Mouse (Mus musculus) kidney, adult 11 months (tissue): ENCODE results near the gene B4galnt4.
A peak's percentile ranks its signal among the peaks of the same experiment; 100 is the strongest.
"Not testable (repeated sequence)": the region's sequence is repeated elsewhere in the genome, so short reads cannot be mapped to it uniquely, and the experiment has no call there.

ENCODE experiments used
- DNase-seq: peaks from one replicate; pipeline ENCODE4 v3.0.0; 2022

Gene B4galnt4

DNA sequence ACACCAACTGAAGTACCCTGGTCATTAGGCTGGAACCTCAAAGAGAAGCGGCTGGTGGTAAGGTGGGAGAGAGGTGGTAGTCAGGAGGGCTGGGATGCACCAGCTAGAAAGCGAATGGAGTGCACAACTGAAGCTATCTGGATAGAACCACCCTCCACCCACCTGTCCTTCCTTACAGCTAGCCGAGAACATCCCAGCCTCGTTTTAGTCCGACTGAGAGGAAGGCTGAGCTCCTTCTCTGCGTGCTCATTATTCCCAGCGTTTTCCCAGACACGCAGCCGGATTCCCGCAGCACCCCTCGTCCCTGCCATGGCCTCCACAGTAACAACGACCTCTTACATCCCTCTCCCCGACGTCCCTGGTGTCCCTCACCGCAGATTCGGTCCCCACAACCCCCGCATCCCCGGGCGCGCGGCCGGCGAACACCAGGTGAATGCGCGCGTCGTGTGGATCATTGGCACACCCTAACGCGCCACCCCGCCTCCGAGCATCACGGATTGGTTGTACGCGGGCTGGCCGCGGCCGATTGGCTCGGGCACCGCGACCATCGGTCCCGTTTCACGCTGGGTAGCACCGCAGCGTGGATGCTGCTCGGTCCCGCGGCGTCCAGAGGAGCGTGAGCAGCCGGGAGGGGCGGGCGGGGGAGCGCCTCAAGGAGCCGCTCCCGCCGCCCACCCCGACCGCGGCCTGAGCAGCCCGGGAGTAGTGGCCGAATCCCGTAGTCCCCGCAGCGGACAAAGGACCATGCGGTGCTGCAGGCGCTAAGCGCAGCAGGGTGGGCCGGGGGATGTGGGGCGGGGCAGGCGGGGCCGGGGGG lies at the start of gene B4galnt4:
Gene B4galnt4 (plus strand): TSS at position 679 of the 817 bp plus-strand sequence.
- peak; percentile 48 for DNase-seq

DNA sequence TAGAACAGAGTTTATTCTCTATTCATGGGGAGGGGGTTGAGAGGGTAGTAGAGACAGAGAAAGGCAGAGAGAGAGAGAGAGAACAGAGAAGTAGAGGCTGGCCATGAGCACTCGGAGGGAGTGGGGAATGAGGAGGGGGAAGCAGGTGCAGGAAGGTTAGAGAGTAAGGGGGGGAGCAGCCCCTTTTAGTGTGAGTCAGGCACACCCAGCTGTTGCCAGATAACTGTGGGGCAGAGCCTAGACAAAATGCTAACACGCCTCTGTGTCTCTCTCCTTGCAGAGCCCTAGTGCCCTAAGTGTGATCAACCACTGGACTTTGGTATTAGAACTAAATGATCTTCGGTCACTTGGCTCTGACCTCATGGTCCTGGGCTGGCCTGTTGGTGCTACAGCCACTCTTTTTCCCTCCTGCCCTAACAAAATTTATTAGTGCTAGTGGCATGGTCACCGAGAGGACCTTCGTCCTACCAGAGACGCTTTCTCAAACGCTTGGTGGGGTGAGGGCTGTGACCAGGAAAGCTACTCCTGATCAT lies 49.6 kb upstream of the B4galnt4 start:
- no peak for DNase-seq

DNA sequence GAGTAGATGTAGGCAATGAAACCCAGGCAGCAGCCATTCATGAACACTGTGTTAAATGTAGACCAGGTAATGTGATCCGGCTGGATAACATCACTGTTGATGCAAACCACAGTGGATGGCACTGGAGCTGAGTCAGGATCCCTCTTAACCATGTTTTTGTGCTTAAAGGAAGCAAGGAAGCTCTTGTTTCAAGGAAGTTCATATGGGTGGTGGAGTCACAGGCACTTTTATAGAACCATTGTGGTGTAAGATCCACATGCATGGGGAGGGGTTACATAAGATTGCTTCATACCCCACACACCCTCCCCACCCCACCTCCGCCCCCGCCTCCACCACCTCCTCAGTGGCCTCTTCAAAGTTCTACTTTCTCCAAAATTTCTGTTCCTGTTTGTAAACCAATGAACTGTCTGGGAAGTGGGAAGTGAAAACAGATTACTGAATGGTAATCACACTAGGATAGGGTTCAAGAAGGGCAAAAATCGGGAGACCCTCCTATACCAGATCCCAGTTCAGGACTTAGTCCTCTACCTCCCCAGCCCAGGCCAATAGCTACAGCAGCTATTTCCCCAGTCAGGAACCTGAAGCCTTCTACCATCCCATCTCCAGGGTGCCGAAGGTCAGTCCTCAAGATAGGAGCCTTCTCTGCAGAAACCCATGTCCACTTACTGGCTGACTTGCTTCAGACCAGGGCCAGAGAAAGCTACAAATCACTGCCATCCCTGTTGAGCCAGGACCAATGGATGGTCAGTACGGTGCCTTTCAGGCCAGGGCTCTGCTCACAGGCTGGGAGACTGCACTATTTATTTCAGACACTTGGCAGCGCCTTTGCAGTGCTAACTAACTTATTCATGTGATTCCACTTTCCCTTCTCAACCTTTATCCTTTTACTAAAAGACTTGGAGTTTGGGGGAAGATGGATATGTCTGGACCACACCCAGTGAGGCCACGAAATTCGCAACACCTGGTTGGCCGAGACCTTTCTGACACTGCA lies 43.9 kb upstream of the B4galnt4 start:
- DNase-seq = no peak

DNA sequence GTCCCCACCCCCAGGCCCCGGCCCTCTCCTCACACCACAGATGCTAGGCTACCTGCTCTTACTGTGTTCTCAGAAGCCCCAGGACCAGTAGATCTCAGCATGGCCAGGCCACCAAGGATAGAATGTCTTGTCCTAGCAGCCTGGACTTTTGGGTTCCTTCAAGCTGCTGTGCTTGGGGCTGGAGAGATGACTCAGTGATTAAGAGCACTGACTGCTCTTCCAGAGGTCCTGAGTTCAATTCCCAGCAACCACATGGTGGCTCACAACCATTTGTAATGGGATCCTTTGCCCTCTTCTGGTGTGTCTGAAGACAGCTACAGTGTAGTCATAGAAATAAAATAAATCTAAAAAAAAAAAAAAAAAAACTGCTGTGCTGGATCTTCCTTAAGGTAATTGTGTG lies 43.1 kb upstream of the B4galnt4 start, which contains the start of gene Ifitm6:
Gene Ifitm6 (minus strand): TSS at position 101 of the 400 bp plus-strand sequence.
- DNase-seq = not testable (repeated sequence)

DNA sequence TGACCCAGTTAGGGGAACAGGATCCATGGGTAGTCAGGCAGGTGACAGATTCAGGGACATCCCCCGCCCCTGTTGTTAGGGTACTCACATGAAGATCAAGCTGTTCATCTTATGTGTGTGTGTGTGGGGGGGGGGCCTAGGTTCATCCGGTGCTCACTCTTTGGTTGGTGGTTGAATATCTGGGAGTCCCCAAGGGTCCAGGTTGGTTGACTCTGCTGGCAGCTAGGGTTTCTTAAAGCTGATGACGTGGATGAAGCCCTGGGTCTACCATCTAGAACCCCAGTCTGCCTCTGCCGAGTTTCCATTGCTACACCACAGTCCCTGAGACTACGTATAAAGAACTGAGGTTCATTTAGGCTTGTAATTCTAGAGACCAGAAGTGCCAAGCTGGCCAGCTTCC lies 41.9 kb upstream of the B4galnt4 start:
- DNase-seq = no peak

DNA sequence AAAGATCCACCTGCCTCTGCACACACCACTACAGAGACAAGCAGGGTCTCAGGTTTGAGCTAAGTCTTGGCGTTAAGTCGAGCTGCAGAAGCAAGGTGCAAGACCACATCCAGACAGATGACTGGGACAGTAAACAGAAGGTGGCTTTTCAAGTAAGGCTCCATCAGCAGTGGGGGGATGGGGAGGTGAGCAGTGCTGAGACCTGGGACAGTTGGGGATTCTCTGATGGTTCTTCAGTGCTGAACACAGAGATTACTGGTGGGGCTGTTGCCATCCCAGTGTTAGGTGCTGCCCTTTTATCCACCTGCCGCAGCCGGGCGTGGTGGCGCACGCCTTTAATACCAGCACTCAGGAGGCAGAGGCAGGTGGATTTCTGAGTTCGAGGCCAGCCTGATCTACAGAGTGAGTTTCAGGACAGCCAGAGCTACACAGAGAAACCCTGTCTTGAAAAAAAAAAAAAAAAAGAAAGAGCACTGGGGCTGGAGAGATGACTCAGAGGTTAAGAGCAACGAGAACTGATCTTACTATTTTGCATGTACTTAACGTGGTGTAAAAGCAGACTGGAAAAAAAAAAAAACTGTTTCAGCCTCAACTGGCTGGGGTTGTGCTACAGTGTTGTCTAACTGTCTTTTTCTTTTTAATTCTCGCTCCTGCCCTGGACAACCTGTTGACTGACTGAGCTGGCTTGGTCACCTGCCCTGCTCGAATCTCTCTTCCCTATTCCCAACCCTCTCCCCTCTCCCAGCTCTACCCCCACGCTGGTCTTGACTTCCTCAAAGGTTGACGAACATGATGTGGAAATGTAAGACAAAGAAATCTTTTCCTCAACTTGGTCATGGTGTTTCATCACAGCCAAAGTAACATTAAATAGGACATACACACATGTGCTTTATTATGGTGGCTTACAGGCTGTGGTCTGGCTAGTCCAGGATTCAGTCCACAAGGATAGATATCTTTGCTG lies 39.1 kb upstream of the B4galnt4 start:
- no peak for DNase-seq

DNA sequence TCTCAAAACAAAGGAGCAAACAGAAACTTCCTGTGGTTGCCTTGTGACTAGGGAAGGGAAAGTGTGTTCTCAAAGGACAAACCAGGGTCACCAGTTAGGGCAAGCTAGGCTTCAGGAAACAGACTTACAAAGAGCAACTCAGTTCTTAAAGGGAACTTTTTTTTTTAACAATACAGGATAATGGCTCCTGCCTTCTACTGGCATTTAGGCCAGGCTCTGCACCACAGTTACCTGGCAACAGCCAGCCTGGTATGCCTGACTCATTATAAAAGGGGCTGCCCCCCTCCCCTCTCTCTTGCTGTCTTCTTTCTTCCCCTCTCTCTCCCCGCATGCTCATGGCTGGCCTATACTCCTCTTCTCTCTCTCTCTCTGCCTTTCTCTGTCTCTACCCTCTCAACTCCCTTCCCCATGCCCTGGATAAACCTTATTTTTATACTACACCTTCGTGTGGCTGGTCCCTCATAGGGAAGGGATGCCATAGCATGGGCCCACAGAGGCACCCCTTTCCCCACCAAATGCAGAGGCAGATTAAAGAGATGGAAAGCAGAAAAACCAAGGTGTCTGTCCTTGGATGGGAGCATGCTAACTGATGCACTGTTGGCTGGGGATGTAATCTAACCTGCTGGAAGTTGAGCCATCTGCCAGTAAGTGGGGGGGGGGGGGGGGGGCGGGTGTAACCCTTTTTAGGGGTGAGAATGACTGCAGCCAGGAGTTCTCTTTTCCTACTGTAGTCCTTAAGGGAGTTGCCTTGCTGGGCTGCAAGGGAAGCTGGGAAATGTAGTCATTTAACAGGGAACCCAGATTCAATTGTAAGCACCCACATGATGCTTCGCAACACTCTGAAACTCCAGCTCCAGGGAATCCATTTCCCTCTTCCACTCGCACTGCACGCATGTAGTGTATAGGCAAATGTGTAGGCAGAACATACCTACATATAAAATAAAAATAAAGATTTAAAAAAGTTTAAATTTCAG lies 35.8 kb upstream of the B4galnt4 start:
- no peak for DNase-seq

DNA sequence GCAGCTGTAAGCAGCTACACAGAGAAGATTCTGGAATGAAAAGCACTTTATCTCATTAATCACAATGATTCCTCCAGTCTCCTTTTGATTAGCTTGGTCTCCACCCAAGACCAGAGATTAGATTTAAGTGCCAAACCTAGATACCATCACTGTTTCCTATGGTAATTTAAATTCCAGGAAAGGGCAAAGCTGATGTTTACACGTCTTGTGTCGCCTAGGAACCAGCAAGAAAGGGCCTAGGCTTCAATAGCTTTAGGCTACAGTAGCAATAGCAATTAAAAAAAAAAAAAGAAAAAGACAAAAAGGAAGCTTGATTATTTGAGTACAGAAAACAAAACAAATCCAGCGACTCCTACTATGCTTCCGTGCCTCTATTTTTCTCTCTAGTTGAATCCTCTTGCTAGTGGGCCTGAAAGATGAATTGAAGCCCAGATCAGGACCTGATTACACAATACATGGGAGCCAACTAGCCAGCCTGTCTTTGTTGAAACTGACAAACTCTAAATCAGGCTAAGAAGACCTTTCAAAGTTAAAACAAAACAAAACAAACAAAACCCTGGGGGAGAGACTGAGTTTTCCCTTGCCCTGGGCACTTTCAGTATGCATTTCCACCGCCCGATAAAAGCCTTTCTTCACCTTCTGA lies 34.7 kb upstream of the B4galnt4 start:
- no peak for DNase-seq

DNA sequence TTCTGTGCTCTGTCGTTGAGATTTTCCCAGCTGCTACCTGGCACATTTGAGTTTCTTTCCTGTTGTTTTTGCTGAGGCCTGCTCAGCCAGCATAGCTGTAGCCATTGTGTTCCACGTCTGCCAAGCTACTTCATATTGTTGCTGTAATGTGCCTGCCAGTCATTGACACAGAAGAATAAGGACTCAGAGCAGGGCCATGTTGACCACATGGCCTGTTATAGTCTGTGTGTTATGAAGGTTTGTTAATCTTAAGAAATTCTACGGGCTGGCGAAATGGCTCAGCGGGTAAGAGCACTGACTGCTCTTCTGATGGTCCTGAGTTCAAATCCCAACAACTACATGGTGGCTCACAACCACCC lies 34.2 kb upstream of the B4galnt4 start:
- DNase-seq = no peak

DNA sequence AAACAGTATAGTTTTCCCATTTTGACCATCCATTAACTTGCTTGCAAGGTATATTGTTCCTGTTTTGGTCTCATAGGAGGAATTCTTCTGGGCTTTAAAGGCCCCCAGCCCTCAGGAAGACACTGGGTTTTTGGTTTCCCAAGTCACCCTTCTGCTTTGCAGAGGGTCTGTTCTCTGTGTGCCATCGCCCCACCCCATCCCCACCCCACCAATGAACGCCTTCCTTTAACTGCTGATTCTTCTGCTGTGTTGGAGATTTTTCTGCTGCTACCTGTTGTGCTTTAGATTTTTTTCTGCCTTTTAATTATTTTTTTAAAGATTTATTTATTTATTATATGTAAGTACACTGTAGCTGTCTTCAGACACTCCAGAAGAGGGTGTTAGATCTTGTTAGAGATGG lies 32.1 kb upstream of the B4galnt4 start, which contains the start of gene Gm17387:
Gene Gm17387 (plus strand): TSS at position 301 of the 400 bp plus-strand sequence.
- DNase-seq = no peak

DNA sequence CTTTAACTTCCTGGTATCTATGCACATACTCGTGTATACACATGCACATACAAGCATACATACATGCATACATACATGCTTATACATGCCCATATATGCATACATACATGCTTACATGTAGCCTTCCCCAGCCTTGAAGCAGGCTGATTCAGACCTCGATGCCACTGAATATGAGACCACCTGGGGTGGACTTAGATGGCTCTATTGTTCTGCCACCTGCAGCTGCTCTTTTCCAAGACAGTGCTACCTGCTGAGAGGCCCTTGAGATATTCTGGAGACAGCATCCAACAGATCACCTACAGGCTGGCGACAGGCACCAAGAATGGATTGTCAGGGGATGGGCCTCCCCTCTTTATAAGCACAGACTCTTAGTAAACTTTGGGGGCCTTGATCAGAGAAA lies 30.5 kb upstream of the B4galnt4 start:
- DNase-seq = no peak

DNA sequence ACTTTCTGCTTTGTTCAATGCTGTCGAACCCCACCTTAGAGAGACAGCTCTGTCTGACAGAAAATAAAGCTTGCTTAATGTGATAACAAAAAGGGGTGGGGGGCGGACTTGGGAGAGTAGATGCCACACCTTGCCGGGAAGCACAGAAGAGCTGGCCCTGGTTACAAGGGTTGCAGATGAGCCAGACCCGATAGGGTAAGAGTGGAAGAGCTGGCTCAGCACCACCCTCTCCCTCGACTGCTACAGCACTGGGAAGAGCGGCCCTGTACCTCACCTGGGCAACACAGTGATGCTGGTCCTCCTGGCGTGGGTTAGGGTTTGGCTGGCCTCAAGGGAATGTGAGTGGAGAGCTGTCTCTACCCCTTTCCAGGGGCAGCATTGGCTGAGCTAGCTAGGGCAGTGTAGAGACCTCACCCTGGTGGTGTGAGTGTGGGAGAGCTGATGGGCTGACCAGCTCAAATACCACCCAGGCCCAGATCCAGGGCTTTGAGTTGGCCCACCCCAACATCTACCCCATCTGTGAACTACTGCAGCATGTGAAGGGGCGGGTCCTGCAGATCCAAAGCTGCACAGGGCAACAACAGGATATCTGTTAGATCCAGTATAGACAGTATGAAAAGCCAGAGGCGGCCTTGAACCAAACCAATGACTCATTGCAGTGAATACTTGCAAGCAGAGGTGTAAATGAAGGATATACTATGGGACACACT lies 28.3 kb upstream of the B4galnt4 start:
- DNase-seq = no peak

DNA sequence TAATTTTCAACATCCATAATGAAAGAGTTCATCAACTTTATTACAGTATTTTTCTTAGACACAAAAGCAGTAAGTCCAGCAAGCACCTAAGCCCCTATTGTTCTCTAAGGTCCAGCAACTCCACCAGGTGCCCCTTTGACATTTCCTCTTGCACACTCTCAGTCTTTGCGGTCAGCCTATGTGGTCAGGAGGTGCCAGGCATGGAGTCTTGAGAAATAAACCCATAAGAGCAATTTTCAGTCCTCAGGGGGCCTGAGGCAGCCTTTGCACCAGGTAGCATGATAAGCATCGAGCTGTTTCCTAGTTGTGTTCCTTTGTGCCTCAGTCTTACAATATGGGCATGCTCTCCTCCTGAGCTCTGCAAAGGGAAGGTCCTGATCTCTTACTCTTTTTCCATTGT lies 24.3 kb upstream of the B4galnt4 start:
- DNase-seq = not testable (repeated sequence)

DNA sequence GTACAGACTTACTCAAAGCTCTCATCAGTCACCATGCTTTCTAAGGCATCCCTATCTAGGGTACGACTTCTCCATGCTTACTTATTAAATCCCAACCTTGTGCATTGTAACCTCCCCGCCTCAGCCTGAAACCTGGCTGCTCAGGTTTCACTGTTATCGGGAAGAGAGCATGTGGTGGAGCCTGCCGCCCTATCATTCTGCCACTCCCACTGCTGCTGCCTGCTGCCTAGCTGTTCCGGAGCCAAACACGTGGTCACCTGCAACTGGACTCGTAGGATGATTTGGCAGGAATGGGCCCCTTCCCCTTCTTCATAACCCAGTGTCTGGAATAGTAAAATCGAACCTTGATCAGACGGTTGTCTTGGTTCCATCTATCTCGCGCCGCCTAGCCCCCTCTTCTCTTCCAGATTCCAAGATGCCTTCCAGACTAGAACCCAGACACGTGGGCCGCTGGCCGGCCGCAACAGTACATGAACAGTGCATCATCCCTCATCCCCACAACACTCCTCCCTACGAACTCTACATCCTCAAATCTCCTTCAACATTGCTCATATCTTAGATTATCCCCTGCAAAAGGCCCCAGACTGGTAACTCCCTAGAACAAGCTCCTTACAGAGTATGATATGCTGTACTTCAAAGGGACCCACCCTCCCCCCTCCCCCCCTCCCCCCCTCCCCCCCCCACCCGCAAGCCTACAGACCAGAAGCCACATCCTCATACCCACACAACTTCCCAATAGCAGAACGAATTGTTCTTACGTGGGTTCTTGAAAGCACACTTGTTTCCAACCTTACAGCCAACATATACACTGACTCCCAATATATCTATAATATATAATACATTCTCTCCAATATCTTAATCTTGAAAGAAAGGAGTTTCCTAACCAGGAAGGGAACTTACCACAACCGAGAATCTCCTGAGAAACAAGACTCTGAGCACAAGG lies 22.5 kb upstream of the B4galnt4 start:
- no peak for DNase-seq

DNA sequence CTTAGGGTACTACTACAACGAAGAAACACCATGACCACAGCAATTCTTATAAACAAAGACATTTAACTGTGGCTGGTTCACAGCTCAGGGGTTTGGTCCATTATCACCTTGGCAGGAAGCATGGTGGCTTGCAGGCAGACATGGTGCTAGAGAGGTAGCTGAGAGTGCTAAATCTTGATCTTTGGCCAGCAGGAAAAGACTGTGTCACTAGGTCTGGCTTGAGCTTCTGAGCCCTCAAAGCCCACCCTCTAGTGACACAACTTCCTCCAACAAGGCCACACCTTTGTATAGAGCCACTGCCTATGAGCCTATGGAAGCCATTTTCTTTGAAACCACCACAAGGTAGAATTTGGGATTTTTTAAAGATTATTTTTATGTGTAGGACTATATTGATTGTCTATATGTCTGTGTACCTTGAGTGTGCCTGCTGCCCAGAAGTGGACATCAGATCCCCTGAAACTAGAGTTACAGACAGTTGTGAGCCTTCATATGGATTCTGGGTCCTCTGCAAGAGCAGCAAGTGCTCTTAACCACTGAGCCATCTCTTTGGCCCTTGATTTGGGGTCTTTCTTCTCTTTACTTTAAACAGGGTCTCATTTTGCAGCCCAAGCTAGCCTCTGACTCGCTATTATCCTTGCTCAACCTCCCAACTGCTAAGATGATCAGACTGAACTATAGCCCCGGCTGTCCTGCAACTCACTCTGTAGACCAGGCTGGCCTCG lies 21.4 kb upstream of the B4galnt4 start:
- DNase-seq = no peak

DNA sequence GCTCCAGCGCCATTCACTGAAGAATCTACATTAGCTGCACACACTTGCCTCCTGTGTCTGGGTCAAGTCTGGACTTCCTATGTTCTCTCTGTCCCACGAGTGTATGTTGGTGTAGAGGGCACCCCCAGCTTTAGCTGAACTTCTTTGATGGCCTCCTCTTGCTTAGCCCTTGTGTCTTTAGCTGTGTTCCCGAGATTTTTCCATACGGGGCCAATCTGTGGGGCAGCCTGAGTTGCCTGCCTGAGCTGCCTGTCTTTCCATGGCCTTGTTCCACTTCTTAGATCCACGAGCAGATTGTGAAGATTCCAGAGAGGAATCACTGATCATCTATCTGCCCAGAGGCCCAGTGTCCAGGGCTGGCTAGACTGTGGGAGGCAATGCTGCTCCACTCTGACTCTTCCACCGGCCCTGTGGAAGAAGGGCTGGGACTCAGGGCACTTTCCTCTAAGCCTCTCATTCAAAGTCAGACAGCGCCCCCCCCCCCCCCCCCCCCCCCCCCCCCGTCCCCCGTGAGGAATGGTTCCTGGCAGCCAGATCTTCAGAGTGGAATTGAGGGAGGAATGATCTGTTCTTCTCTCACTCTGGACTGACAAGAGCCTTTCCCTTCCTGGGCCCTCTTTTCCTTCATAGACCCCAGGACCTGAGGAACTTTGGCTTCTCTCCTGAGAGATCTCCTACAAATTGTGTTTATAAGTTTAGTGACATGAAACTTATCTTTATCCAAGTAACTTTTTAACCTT lies 19.9 kb upstream of the B4galnt4 start:
- no peak for DNase-seq

DNA sequence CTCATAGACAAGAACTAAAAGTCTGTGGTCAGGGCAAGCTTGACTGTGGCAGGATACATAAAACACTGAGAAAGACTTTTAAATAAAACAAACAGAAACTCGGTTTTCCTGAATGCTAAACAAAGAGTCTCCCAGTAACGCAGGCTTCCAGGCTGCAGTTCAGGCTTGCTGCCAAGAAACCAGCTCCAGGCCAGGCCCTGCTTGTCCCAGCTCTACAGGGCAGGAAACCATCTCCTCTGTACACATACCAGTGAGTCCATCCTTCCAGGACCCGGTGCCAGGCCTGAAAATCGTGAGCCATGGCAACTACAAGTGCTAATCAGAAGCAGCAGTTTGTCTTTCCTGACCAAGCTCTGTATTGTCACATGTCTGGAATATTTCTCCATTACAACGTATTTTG lies 19.2 kb upstream of the B4galnt4 start:
- DNase-seq = peak; percentile 66
